Mouse (Mus musculus): Measurements from ENCODE around the gene Gm47791. TPM values are rescaled to one million over a fixed set of nuclear protein-coding genes. Genes with fewer than 3 reads are reported as not detected.

The Gm47791 gene
- total RNA-seq (2014; rRNA removed) (not detected in 2 replicates), polyA plus RNA-seq (2015; fragmentation: Nextera tagmentation; extraction: Ambion mirVana) (not detected in 2 replicates)

GRCm38 (mm10) chr1:82771022-82771586 lies at the start of gene Gm47791:
TSS of gene Gm47791 (minus strand) at chr1:82771243.
- H3K4me2 ChIP-seq (ENCODE audit: low read depth) = no peak within 1 kb of the TSS

GRCm38 (mm10) chr1:82820626-82821186 lies 49.7 kb upstream of the Gm47791 start:
- DNase-seq (no peak), ATAC-seq (no peak)
- Histone ChIP-seq H3K4me2 (ENCODE audit: low read depth) (no peak overlapping the region), H3K36me3 (ENCODE audit: insufficient read depth) (no peaks in the 10 kb centered on the region), H3K27ac (ENCODE audit: low read depth, low read length) (no peak overlapping the region), H3K4me1 (ENCODE audit: insufficient read depth) (no peaks in the 10 kb centered on the region), H3K4me3 (ENCODE audit: low read depth, low read length) (no peak overlapping the region), H3K9ac (no peak overlapping the region), H3K9me3 (ENCODE audit: low read length) (no peaks in the 10 kb centered on the region), H3K27me3 (ENCODE audit: insufficient read depth, low read length) (no peaks in the 10 kb centered on the region)
- TF ChIP-seq CTCF (IDR thresholded peaks at IDR 0.05; ENCODE audit: low read depth) = no peak
- WGBS = 80% methylated on average over 3 of the region's 3 CpGs

More at GRCm38 (mm10) chr1:82771022-82771586, at the start of gene Gm47791:
- no peak within 1 kb of the TSS for H3K27ac ChIP-seq (ENCODE audit: low read depth, low read length)
- no peak within 1 kb of the TSS for H3K9ac ChIP-seq
- DNase-seq (no peak), ATAC-seq (no peak)
- H3K36me3 ChIP-seq (ENCODE audit: insufficient read depth) = no peaks in the 10 kb centered on the region
- H3K9me3 ChIP-seq (ENCODE audit: low read length) = no peaks in the 10 kb centered on the region
- 89% methylated on average over 15 of the region's 15 CpGs for WGBS
- no peak for TF ChIP-seq CTCF (IDR thresholded peaks at IDR 0.05; ENCODE audit: low read depth)
- H3K4me1 ChIP-seq (ENCODE audit: insufficient read depth) = no peaks in the 10 kb centered on the region
- H3K4me3 ChIP-seq (ENCODE audit: low read depth, low read length) = no peak within 1 kb of the TSS
- H3K27me3 ChIP-seq (ENCODE audit: insufficient read depth, low read length) = no peaks in the 10 kb centered on the region

GRCm38 (mm10) chr1:82820179-82820578 lies 49.1 kb upstream of the Gm47791 start:
- no peak for TF ChIP-seq CTCF (IDR thresholded peaks at IDR 0.05; ENCODE audit: low read depth)
- no peak for ATAC-seq
- no peaks in the 10 kb centered on the region for H3K4me1 ChIP-seq (ENCODE audit: insufficient read depth)
- WGBS = 59% methylated on average over 15 of the region's 15 CpGs
- H3K36me3 ChIP-seq (ENCODE audit: insufficient read depth) = no peaks in the 10 kb centered on the region
- no peak overlapping the region for H3K4me3 ChIP-seq (ENCODE audit: low read depth, low read length)
- H3K9me3 ChIP-seq (ENCODE audit: low read length) = no peaks in the 10 kb centered on the region
- no peak overlapping the region for H3K27ac ChIP-seq (ENCODE audit: low read depth, low read length)
- no peak overlapping the region for H3K9ac ChIP-seq
- no peak overlapping the region for H3K4me2 ChIP-seq (ENCODE audit: low read depth)
- no peaks in the 10 kb centered on the region for H3K27me3 ChIP-seq (ENCODE audit: insufficient read depth, low read length)
- DNase-seq = no peak

GRCm38 (mm10) chr1:82819366-82819765 lies 48.3 kb upstream of the Gm47791 start:
- TF ChIP-seq CTCF (IDR thresholded peaks at IDR 0.05; ENCODE audit: low read depth) = no peak
- Histone ChIP-seq H3K27ac (ENCODE audit: low read depth, low read length) (no peak overlapping the region), H3K4me3 (ENCODE audit: low read depth, low read length) (no peak overlapping the region), H3K9me3 (ENCODE audit: low read length) (no peaks in the 10 kb centered on the region), H3K27me3 (ENCODE audit: insufficient read depth, low read length) (no peaks in the 10 kb centered on the region), H3K4me2 (ENCODE audit: low read depth) (no peak overlapping the region), H3K36me3 (ENCODE audit: insufficient read depth) (no peaks in the 10 kb centered on the region), H3K4me1 (ENCODE audit: insufficient read depth) (no peaks in the 10 kb centered on the region), H3K9ac (no peak overlapping the region)
- WGBS = 60% methylated on average over 10 of the region's 10 CpGs
- ATAC-seq (no peak), DNase-seq (no peak)

GRCm38 (mm10) chr1:82815941-82816716 lies 45.1 kb upstream of the Gm47791 start:
- H3K9ac ChIP-seq = no peak overlapping the region
- no peaks in the 10 kb centered on the region for H3K4me1 ChIP-seq (ENCODE audit: insufficient read depth)
- H3K4me2 ChIP-seq (ENCODE audit: low read depth) = no peak overlapping the region
- 83% methylated on average over 17 of the region's 17 CpGs for WGBS
- H3K27ac ChIP-seq (ENCODE audit: low read depth, low read length) = no peak overlapping the region
- DNase-seq = no peak
- no peaks in the 10 kb centered on the region for H3K9me3 ChIP-seq (ENCODE audit: low read length)
- no peaks in the 10 kb centered on the region for H3K27me3 ChIP-seq (ENCODE audit: insufficient read depth, low read length)
- no peaks in the 10 kb centered on the region for H3K36me3 ChIP-seq (ENCODE audit: insufficient read depth)
- no peak overlapping the region for H3K4me3 ChIP-seq (ENCODE audit: low read depth, low read length)
- no peak for TF ChIP-seq CTCF (IDR thresholded peaks at IDR 0.05; ENCODE audit: low read depth)
- no peak for ATAC-seq

GRCm38 (mm10) chr1:82811766-82812165 lies 40.7 kb upstream of the Gm47791 start:
- Histone ChIP-seq H3K4me1 (ENCODE audit: insufficient read depth) (no peaks in the 10 kb centered on the region), H3K4me3 (ENCODE audit: low read depth, low read length) (no peak overlapping the region), H3K9me3 (ENCODE audit: low read length) (no peaks in the 10 kb centered on the region), H3K36me3 (ENCODE audit: insufficient read depth) (no peaks in the 10 kb centered on the region), H3K27me3 (ENCODE audit: insufficient read depth, low read length) (no peaks in the 10 kb centered on the region), H3K9ac (no peak overlapping the region), H3K27ac (ENCODE audit: low read depth, low read length) (no peak overlapping the region), H3K4me2 (ENCODE audit: low read depth) (no peak overlapping the region)
- ATAC-seq = no peak
- WGBS = 78% methylated on average over 1 of the region's 1 CpGs
- TF ChIP-seq CTCF (IDR thresholded peaks at IDR 0.05; ENCODE audit: low read depth) = no peak
- DNase-seq = no peak

- Histone ChIP-seq H3K9me3 (ENCODE audit: low read length) (no peaks in the 10 kb centered on the region), H3K27ac (ENCODE audit: low read depth, low read length) (no peak overlapping the region), H3K36me3 (ENCODE audit: insufficient read depth) (no peaks in the 10 kb centered on the region), H3K4me3 (ENCODE audit: low read depth, low read length) (no peak overlapping the region), H3K9ac (no peak overlapping the region), H3K4me1 (ENCODE audit: insufficient read depth) (no peaks in the 10 kb centered on the region), H3K4me2 (ENCODE audit: low read depth) (no peak overlapping the region), H3K27me3 (ENCODE audit: insufficient read depth, low read length) (no peaks in the 10 kb centered on the region)
- WGBS = 69% methylated on average over 3 of the region's 3 CpGs
- TF ChIP-seq CTCF (IDR thresholded peaks at IDR 0.05; ENCODE audit: low read depth) = no peak
- ATAC-seq = no peak
- DNase-seq = no peak
These were observed 37.5 kb upstream of the Gm47791 start for GRCm38 (mm10) chr1:82808564-82808963.

Data from forebrain, postnatal 0 days (tissue).